Mouse (Mus musculus): ENCODE measurements around the gene Enkd1.

DNA sequence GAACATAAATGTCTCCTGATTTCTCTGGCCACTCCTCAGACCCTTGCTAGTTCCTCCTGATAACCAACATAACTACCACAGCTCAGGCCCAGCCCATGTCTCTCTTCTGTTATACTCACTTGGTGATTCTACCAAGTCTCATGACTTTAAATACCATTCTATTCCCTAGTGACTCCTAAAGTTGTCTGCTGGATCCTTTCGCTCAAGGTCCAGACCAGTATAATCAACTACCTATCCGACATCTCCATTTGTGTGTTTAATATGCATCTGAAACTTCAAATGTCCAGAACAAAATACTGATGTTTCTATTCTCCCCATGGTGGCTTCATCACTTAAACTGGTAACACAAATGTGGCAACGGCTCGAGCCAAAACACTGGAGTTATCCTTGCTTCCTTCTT, 35.3 kb upstream of the Enkd1 start:
- TF ChIP-seq CTCF (conservative IDR thresholded peaks at IDR 0.05; ENCODE audit: insufficient read depth, insufficient read length, low read depth, low read length) (no peak), POLR2A (IDR thresholded peaks at IDR 0.05; ENCODE audit: low read depth, low read length) (no peak)

Measured in kidney, adult 2 months (tissue).